ENCODE assay signal across 9 mouse cellular contexts in the genomic region with DNA sequence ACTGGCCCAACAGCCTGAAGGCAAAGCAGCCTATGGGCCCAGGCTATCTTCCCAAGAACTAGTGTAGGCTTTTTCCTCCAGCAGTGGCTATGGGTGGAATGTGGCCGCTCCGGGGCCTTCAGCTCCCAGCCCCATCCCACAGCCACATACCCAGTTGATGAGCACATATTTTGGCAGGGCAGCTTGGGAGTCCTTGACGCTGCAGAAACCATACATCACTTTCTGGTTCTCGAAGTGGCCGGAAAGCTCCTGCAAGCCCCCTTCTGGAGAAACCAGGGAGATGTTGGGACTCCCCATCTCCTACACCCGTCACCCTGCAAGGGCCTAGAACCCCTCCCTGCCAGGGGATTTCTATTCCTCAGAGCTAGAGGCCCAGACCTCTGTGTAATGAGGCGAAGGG. TPM values are rescaled to one million over a fixed set of nuclear protein-coding genes. Genes with fewer than 3 reads are reported as not detected.
DNase-seq lines count a peak whose midpoint lies in the region; ATAC-seq and TF ChIP-seq lines count a peak whose summit lies in the region.
"Had no signal": no experiment of that assay in that cellular context is flagged by ENCODE, and none has a peak within 500 bp of the region (broad histone marks: within the 10 kb centered on the region; RNA-seq: fewer than 3 reads in every experiment).

No protein-coding gene starts in this region.

- H3K27me3 ChIP-seq in forebrain, embryonic 12.5 days: no peaks in the 10 kb centered on the region
- H3K27me3 ChIP-seq: limb, embryonic 12.5 days had no signal

- 0 out of 2 replicates have a peak overlapping the region, but pooled peaks have one; percentile 100 for H3K9ac ChIP-seq in forebrain, embryonic 12.5 days

- H3K9me3 ChIP-seq in forebrain, embryonic 12.5 days: no peaks in the 10 kb centered on the region
- H3K9me3 ChIP-seq: limb, embryonic 12.5 days had no signal

- peak; percentile 14 for TF ChIP-seq CTCF in left cerebral cortex, adult 2 months (IDR thresholded peaks at IDR 0.05)

- peak overlapping the region; percentile 92 for H3K27ac ChIP-seq in left cerebral cortex, adult 2 months
- peak overlapping the region; percentile 99; the same call in 1 of the 2 replicates for H3K27ac ChIP-seq in forebrain, embryonic 12.5 days

- ATAC-seq in forebrain, embryonic 12.5 days (ENCODE audit: low FRiP score): no peak

- WGBS in forebrain, embryonic 12.5 days: 87% methylated on average over 7 of the region's 7 CpGs

- peaks cover 59% of the 10 kb centered on the region for H3K36me3 ChIP-seq in forebrain, embryonic 12.5 days (replicated peaks)

- peak overlapping the region; percentile 75 for H3K4me2 ChIP-seq in forebrain, embryonic 12.5 days

- peak overlapping the region; percentile 44 for H3K4me3 ChIP-seq in left cerebral cortex, adult 2 months
- no peak overlapping the region for H3K4me3 ChIP-seq in forebrain, embryonic 12.5 days (replicated peaks)

- H3K4me1 ChIP-seq in forebrain, embryonic 12.5 days: peaks cover 43% of the 10 kb centered on the region

- no peak for DNase-seq in left cerebral cortex, adult 2 months (ENCODE audit: extremely low spot score in 1 of 2, low spot score in 2 of 2)
- no peak for DNase-seq in left cerebral cortex, adult 8-10 months (ENCODE audit: low spot score in 2 of 2)
- peak; percentile 68 for DNase-seq in adrenal gland, postnatal 10 days
- peak; percentile 62 to 78 for DNase-seq in lung, postnatal 4 days
- DNase-seq in ovary, postnatal 10 days (ENCODE audit: low spot score): no peak
- no peak for DNase-seq in layer of hippocampus, postnatal 10 days (ENCODE audit: low spot score in 2 of 2)
- DNase-seq in left cerebral cortex, postnatal 14 days (ENCODE audit: low spot score in 2 of 2): no peak

- intact Hi-C loops in left cerebral cortex, adult 2 months (cut with DNase I): no loop called here
- intact Hi-C loops in left cerebral cortex, postnatal 14 days (cut with DNase I): no loop called here

RNA-seq across cellular contexts. Expression of a gene that starts 5.4 kb away (rescaled TPM):
- 100 to 1,000 TPM; 303 to 325 TPM for total RNA-seq in left cerebral cortex, adult 2 months (2021)
- 100 to 1,000 TPM; 216 to 253 (median 234) TPM for total RNA-seq in left cerebral cortex, adult 8-10 months (2022)
- total RNA-seq in adrenal gland, postnatal 10 days (2021): 10 to 100 TPM; 32.1 to 41.6 TPM
- polyA plus RNA-seq in forebrain, embryonic 12.5 days (2016; fragmentation: Nextera tagmentation; extraction: Ambion mirVana): 591 and 654 TPM in 2 replicates
- 100 to 1,000 TPM; 392 to 399 TPM for total RNA-seq in layer of hippocampus, postnatal 10 days (2021)
- total RNA-seq in left cerebral cortex, postnatal 14 days (2021): 100 to 1,000 TPM; 326 to 327 TPM

RNA-seq across cellular contexts. Expression of a gene that starts 18.5 kb away (rescaled TPM):
- total RNA-seq in left cerebral cortex, adult 2 months (2021): 10 to 100 TPM; 77.6 to 80.2 TPM
- total RNA-seq in left cerebral cortex, adult 8-10 months (2022): 10 to 100 TPM; 50.8 to 62.7 (median 59.7) TPM
- total RNA-seq in adrenal gland, postnatal 10 days (2021): 1 to 10 TPM; 3.7 to 4.2 TPM
- 1.7 and 2.7 TPM in 2 replicates for polyA plus RNA-seq in forebrain, embryonic 12.5 days (2016; fragmentation: Nextera tagmentation; extraction: Ambion mirVana)
- total RNA-seq in layer of hippocampus, postnatal 10 days (2021): 100 to 1,000 TPM in 1 of 2 experiments, 10 to 100 TPM in 1; 98.1 to 112 TPM
- 100 to 1,000 TPM in 1 of 2 experiments, 10 to 100 TPM in 1; 98.9 to 104 TPM for total RNA-seq in left cerebral cortex, postnatal 14 days (2021)

RNA-seq across cellular contexts. Expression of a gene that starts 30.9 kb away (rescaled TPM):
- total RNA-seq in left cerebral cortex, adult 2 months (2021): 100 to 1,000 TPM in 1 of 2 experiments, 10 to 100 TPM in 1; 94.9 to 114 TPM
- total RNA-seq in left cerebral cortex, adult 8-10 months (2022): 10 to 100 TPM; 78.3 to 93.8 (median 85.9) TPM
- 10 to 100 TPM; 31.6 to 39.4 TPM for total RNA-seq in adrenal gland, postnatal 10 days (2021)
- polyA plus RNA-seq in forebrain, embryonic 12.5 days (2016; fragmentation: Nextera tagmentation; extraction: Ambion mirVana): 139 and 147 TPM in 2 replicates
- 10 to 100 TPM; 66.1 to 68.9 TPM for total RNA-seq in layer of hippocampus, postnatal 10 days (2021)
- 10 to 100 TPM; 66.0 to 79.4 TPM for total RNA-seq in left cerebral cortex, postnatal 14 days (2021)

RNA-seq across cellular contexts. Expression of a gene that starts 37.7 kb away (rescaled TPM):
- 10 to 100 TPM; 61.2 to 66.2 TPM for total RNA-seq in left cerebral cortex, adult 2 months (2021)
- 10 to 100 TPM; 60.0 to 65.3 (median 61.9) TPM for total RNA-seq in left cerebral cortex, adult 8-10 months (2022)
- total RNA-seq in adrenal gland, postnatal 10 days (2021): 10 to 100 TPM; 40.2 to 47.0 TPM
- 54.2 and 58.1 TPM in 2 replicates for polyA plus RNA-seq in forebrain, embryonic 12.5 days (2016; fragmentation: Nextera tagmentation; extraction: Ambion mirVana)
- 10 to 100 TPM; 76.4 to 79.2 TPM for total RNA-seq in layer of hippocampus, postnatal 10 days (2021)
- total RNA-seq in left cerebral cortex, postnatal 14 days (2021): 10 to 100 TPM; 67.5 to 67.8 TPM

RNA-seq across cellular contexts. Expression of a gene that starts 46.6 kb away (rescaled TPM):
- 10 to 100 TPM; 10.1 to 18.2 TPM for total RNA-seq in left cerebral cortex, adult 2 months (2021)
- total RNA-seq in left cerebral cortex, adult 8-10 months (2022): 1 to 10 TPM; 3.7 to 6.3 (median 5.2) TPM
- 1 to 10 TPM; 5.0 to 5.1 TPM for total RNA-seq in adrenal gland, postnatal 10 days (2021)
- polyA plus RNA-seq in forebrain, embryonic 12.5 days (2016; fragmentation: Nextera tagmentation; extraction: Ambion mirVana): 3.3 and 3.7 TPM in 2 replicates
- total RNA-seq in layer of hippocampus, postnatal 10 days (2021): 1 to 10 TPM; 5.0 to 6.5 TPM
- 1 to 10 TPM; 6.2 to 7.9 TPM for total RNA-seq in left cerebral cortex, postnatal 14 days (2021)

Comparison
In these comparisons a context has a peak if more than half of its experiments do, and no peak if none do; other contexts are left out.
1. DNase-seq: peak in adrenal gland, postnatal 10 days (single experiment) and lung, postnatal 4 days (2 of 2); none in left cerebral cortex, adult 2 months (0 of 2), left cerebral cortex, adult 8-10 months (0 of 2), ovary, postnatal 10 days (single experiment), layer of hippocampus, postnatal 10 days (0 of 2) and left cerebral cortex, postnatal 14 days (0 of 2).
2. RNA of a gene that starts 5.4 kb away (total RNA-seq): 392 to 399 TPM in layer of hippocampus, postnatal 10 days, 326 to 327 TPM in left cerebral cortex, postnatal 14 days, 303 to 325 TPM in left cerebral cortex, adult 2 months and 216 to 253 TPM in left cerebral cortex, adult 8-10 months; 32.1 to 41.6 TPM in adrenal gland, postnatal 10 days; every median in the first group is over 4 times any median in the second.
3. RNA of a gene that starts 18.5 kb away (total RNA-seq): 98.1 to 112 TPM in layer of hippocampus, postnatal 10 days, 98.9 to 104 TPM in left cerebral cortex, postnatal 14 days, 77.6 to 80.2 TPM in left cerebral cortex, adult 2 months and 50.8 to 62.7 TPM in left cerebral cortex, adult 8-10 months; 3.7 to 4.2 TPM in adrenal gland, postnatal 10 days; every median in the first group is over 4 times any median in the second.